Mouse (Mus musculus): ENCODE results near the gene Loxl3. TPM values are rescaled to one million over a fixed set of nuclear protein-coding genes. Genes with fewer than 3 reads are reported as not detected.
A peak's percentile ranks its signal among the peaks of the same experiment; 100 is the strongest.

Gene Loxl3
- polyA plus RNA-seq, 1 experiment: 0.63 TPM

DNA sequence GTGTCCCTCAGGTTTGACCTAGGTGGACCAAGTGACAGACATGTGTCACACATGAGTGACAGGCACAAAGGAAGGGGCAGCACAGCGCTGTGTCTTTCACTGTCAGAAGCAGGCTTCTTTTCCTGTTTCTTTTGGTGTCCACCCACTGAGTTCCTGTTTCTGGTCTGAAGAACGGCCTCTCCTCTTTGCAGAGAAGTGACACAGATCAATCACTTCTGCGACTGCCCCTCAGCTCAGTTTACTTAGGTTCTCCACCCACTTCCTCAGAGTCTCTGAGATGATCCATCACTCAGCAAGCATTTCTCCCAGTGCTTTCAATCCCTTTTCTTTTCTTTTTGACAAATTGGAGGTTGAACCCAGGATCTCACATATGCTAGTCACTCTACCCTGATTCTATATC lies 25.3 kb upstream of the Loxl3 start:
- peak overlapping the region; percentile 39 for H3K27ac ChIP-seq (replicated peaks; ENCODE audit: low read depth, low read length)
- H3K4me3 ChIP-seq (ENCODE audit: insufficient read depth, low read depth, low read length): no peak overlapping the region
- peaks cover 2% of the 10 kb centered on the region; the same call in 1 of the 2 replicates for H3K4me1 ChIP-seq (ENCODE audit: control insufficient read depth, insufficient read depth, insufficient read length, low read length)

DNA sequence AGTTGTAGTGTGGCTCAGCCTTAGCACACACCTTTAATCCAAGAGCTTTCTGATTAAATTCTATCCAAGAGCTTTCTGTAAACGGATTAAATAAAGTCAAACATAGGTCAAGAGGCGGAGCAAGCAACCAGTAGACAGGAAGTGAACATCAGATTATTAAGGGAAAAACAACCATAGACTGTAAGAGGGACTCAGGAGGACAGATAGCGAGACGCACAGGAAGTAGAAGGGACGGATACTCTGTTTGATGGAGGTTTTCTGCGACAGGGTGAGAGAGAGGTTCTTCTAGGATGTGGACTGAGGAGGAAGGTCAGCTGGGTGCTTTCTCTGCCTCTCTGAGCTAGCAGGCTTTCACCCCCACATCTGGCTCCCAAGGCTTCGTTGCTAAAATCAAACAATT lies 24.0 kb upstream of the Loxl3 start:
- Histone ChIP-seq H3K4me1 (ENCODE audit: control insufficient read depth, insufficient read depth, insufficient read length, low read length) (no peaks in the 10 kb centered on the region), H3K27ac (replicated peaks; ENCODE audit: low read depth, low read length) (0 out of 2 replicates have a peak overlapping the region, but pooled peaks have one; percentile 10), H3K4me3 (ENCODE audit: insufficient read depth, low read depth, low read length) (no peak overlapping the region)

DNA sequence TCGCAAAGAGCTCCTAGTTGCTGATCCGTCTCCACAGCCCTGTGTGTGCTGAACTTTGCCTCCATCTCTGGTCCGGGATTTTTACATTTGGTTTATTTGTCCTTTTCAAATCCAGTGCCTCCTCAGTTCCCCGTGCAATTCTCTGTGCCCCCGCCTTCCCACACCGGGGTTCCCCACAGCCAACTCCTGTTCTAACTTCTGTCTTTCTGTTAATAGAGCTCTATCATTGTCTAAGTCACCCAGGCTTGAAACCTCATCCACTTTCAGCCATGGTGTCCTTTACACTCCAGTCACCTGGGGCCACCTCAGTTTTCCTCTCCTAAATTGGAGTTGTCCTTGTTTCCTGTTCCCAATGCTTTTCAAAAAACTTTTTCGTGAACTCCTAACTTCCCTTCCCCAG lies 22.7 kb upstream of the Loxl3 start:
- Histone ChIP-seq H3K4me1 (ENCODE audit: control insufficient read depth, insufficient read depth, insufficient read length, low read length) (no peaks in the 10 kb centered on the region), H3K27ac (replicated peaks; ENCODE audit: low read depth, low read length) (no peak overlapping the region), H3K4me3 (ENCODE audit: insufficient read depth, low read depth, low read length) (no peak overlapping the region)

DNA sequence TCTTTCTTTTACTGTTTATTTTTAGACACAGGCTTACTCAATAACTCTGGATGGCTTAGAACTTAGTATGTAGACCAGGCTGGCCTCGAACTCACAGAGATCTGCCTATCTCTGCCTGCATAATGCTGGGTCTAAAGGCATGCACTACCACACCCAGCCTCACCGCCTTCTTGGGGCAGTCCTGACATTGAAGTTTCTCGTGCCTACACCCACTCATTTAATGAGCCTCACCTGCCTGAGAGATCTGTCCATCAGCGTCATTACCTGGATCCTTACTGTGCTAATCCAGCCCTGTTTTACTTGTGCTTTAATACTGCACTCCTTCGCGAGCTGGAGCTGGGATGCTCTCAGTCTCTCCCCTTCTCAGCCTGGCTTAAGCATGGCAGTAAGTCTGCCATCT lies 22.2 kb upstream of the Loxl3 start:
- no peak overlapping the region for H3K4me3 ChIP-seq (ENCODE audit: insufficient read depth, low read depth, low read length)
- no peak overlapping the region for H3K27ac ChIP-seq (replicated peaks; ENCODE audit: low read depth, low read length)
- H3K4me1 ChIP-seq (ENCODE audit: control insufficient read depth, insufficient read depth, insufficient read length, low read length): 0 out of 2 replicates have a peak, but pooled peaks cover 2% of the 10 kb centered on the region

DNA sequence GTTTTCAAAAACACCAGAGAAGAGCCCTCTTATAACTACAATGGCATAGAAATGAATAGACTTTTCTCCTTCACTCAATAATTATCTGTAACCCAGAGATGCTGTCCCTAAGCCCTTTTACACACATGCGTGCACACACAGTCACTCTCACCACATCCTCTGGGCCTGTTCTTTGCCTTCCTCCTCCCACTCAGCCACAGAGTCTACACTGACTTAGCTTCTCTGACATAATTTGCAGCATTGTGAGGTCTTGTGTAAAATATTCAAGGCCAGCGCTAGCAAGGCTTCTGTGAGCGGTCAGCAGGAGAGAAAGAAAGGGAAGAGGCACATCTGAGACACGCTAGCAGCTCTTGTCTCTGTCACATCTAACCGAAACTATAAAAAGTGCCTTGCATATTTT lies 20.5 kb upstream of the Loxl3 start:
- H3K4me3 ChIP-seq (ENCODE audit: insufficient read depth, low read depth, low read length): no peak overlapping the region
- H3K4me1 ChIP-seq (ENCODE audit: control insufficient read depth, insufficient read depth, insufficient read length, low read length): peaks cover 8% of the 10 kb centered on the region
- peak overlapping the region; percentile 54; the same call in 1 of the 2 replicates for H3K27ac ChIP-seq (replicated peaks; ENCODE audit: low read depth, low read length)

DNA sequence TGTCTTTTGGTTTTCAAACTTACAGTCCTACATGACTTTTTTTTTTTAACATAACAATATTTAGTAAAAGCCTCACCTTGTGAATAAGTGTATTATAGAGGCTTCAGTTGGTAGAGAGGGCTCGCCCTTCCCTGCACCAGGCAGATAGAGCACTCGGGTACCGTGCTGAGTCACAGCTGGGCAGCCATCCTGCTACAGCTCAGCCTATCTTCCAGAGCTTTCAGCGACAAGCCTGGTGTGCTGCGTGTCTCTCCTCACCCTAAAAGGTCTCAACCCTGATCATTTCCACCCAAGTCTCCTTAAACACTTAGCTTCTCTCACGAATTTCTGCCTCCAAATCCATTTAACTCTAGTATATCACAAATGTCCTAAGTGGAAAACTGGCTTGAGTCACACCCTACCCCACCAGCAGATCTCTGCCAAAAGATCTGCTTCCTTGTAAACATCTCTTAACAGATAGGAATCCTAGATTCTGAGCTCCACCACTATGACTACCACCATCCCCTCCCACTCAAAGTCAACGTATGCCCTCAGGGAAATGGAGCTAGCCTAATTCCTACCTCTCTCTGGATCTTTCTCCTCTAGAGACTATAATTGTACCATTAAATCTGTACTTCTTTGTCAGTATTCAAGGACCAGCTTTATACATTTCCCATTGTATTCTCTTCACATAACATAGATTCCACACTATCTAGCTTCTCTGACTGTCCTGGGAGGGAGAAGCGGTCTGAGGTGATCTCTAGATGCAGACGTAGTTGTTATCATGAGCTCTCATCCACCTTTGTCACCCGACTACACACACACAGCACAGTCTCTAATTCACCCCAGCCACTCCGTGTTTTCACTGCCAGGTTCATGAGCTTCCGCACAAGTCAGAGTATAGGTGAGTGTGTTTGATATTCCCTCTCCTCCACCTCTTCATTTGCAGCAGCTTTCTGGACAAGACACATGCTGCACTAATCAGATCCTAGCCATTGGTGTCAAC lies 19.2 kb upstream of the Loxl3 start:
- Histone ChIP-seq H3K27ac (replicated peaks; ENCODE audit: low read depth, low read length) (peak overlapping the region; percentile 34; the same call in 1 of the 2 replicates), H3K4me3 (ENCODE audit: insufficient read depth, low read depth, low read length) (no peak overlapping the region), H3K4me1 (ENCODE audit: control insufficient read depth, insufficient read depth, insufficient read length, low read length) (peaks cover 8% of the 10 kb centered on the region)

DNA sequence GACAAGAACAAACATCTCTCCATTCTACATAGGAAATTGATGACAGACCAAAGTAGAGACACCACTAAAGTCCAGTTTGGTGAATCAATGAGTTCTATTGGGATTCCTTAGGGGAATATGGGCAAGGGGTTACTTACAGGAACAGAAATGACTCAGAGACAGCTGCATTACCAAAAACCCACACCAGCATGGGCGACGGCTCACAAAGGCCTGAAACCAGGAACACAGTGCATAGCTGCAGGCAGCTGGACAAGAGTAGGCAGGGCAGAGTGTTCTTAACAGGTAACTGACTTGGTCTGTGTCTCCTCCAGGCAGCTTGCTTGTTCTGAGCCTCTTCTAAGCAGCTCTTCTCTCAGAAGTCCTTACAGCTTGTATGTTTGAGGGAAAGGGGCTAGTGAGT lies 18.2 kb upstream of the Loxl3 start:
- Histone ChIP-seq H3K27ac (replicated peaks; ENCODE audit: low read depth, low read length) (no peak overlapping the region), H3K4me1 (ENCODE audit: control insufficient read depth, insufficient read depth, insufficient read length, low read length) (peaks cover 8% of the 10 kb centered on the region), H3K4me3 (ENCODE audit: insufficient read depth, low read depth, low read length) (no peak overlapping the region)

DNA sequence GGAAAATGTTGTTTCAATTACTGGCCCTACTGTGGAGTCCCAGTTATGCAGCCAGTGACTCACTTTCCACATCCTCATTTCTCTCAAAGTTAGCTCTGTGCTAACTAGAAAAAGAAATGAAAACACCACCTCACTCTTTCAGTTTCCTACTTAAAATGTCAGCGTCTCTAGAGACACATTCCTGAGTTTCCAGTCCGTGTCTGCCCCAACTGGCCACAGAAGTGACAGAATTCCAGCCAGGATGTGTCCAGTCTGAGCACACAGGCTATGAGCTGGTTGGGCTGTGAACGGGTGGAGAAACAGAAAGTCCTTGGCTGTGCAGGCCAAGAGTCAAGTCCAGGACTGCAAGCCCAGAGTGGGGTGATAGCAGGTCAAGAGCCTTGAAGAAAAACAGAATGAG lies 16.8 kb upstream of the Loxl3 start:
- Histone ChIP-seq H3K4me3 (ENCODE audit: insufficient read depth, low read depth, low read length) (no peak overlapping the region), H3K4me1 (ENCODE audit: control insufficient read depth, insufficient read depth, insufficient read length, low read length) (peaks cover 8% of the 10 kb centered on the region), H3K27ac (replicated peaks; ENCODE audit: low read depth, low read length) (peak overlapping the region; percentile 65)

DNA sequence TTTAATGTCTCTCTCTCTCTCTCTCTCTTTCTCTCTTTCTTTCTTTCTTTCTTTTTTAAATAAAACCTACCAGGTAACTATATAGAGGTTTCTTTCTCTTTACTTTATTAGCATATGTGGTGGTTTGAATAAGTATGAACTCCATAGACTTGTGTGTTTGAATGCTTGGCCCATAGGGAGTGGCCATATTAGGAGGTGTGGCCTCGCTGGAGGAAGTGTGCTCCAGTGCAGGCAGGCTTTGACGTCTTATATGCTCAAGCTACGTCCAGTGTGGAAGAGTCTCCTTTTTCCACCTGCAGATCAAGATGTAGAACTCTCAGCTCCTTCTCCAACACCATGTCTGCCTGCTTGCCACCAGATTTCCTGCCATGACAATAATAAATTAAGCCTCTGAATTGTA lies 14.9 kb upstream of the Loxl3 start:
- Histone ChIP-seq H3K27ac (replicated peaks; ENCODE audit: low read depth, low read length) (no peak overlapping the region), H3K4me3 (ENCODE audit: insufficient read depth, low read depth, low read length) (no peak overlapping the region), H3K4me1 (ENCODE audit: control insufficient read depth, insufficient read depth, insufficient read length, low read length) (peaks cover 8% of the 10 kb centered on the region)

DNA sequence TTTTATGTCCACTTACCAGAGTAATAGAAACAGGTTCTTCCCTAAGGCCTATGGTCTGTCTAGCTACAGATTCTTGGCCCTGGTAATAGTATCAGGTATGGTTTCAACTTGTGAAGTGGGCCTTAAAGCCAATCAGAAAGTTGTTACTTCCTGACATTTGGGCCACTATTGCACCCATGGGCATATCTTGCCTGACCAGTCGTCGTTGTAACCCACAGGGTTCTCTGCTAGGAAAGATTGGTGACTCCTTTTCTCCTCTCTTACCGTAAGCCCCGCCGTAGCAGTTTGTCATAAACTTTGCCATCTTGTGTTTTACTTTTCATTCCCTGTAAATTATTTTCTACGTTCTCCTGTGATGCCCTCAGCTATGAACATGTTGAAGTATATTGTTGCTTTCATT lies 13.9 kb upstream of the Loxl3 start:
- Histone ChIP-seq H3K4me1 (ENCODE audit: control insufficient read depth, insufficient read depth, insufficient read length, low read length) (peaks cover 8% of the 10 kb centered on the region), H3K4me3 (ENCODE audit: insufficient read depth, low read depth, low read length) (no peak overlapping the region), H3K27ac (replicated peaks; ENCODE audit: low read depth, low read length) (no peak overlapping the region)

DNA sequence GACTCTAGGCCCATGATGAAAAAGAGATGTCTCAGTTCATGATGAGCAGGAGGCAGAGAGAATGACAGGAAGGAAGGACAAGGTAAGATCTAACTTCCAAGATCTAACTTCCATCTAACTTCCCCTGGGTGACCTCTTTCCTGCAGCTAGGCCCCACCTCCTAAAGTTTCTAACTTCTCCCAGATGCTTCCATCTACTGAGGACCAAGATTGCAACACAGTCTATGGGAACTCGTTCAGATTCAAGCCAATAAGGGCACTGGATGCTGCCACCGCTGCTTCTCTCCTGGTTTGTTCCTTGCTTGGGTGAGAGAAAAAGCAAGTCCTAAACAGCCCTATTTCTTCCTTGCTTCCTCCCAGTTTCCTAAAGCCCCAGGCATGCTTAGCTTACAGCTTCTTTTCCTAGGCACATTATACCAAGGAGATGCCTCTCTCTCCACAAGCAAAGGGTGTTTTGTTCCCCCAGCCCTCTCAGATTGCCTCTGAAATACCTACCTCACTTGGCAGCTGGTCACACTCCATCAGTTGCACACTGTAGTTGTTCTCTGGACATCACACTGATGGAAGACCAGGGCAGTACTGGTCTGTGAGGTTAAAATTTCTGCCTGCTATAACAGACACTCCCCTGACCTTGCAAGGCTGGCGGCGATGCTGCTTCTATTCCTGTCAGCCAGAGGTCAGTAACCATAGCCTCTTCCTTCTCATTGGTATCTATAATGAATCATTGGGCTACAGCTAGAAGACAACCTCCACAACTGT lies 13.0 kb upstream of the Loxl3 start:
- H3K4me3 ChIP-seq (ENCODE audit: insufficient read depth, low read depth, low read length): no peak overlapping the region
- peaks cover 8% of the 10 kb centered on the region for H3K4me1 ChIP-seq (ENCODE audit: control insufficient read depth, insufficient read depth, insufficient read length, low read length)
- no peak overlapping the region for H3K27ac ChIP-seq (replicated peaks; ENCODE audit: low read depth, low read length)

DNA sequence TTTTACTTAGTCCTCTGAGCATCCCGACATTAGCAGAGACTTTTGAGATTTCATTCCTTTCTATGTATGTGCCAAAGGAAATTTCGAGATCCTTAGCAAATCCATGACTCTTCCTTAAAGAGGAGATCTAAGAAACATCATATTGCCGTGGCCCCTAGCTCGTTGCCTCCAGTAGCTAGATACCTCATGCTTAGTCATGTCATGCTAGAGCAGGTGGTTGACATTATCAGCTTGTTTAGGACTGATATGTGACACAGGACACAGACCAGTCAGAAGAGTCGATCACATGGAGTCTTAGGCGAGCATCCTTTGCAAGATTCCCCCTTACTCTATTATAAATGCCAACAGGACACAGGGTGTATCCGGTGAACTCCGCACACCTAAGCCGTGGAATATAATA lies 11.0 kb upstream of the Loxl3 start:
- no peak overlapping the region for H3K4me3 ChIP-seq (ENCODE audit: insufficient read depth, low read depth, low read length)
- H3K4me1 ChIP-seq (ENCODE audit: control insufficient read depth, insufficient read depth, insufficient read length, low read length): no peaks in the 10 kb centered on the region
- no peak overlapping the region for H3K27ac ChIP-seq (replicated peaks; ENCODE audit: low read depth, low read length)

DNA sequence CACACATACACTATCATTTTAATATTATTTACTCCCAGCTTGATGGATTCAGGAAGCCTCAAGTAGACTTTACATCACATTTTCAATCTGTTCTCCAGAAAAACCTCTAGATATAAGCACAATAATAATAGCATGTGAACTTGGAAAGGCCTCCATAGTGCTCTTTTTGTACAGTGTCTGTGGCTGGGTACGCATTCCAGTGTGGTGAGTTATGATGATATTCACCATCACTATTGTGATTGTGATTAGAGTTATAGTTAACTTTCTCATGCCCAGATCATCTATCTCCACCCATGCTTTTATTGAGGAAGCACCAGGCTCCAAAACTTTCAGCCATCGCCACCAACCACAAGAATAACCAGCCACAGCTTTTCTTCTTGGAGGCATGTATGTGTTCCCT lies 10.2 kb upstream of the Loxl3 start:
- Histone ChIP-seq H3K4me3 (ENCODE audit: insufficient read depth, low read depth, low read length) (no peak overlapping the region), H3K27ac (replicated peaks; ENCODE audit: low read depth, low read length) (no peak overlapping the region), H3K4me1 (ENCODE audit: control insufficient read depth, insufficient read depth, insufficient read length, low read length) (no peaks in the 10 kb centered on the region)

DNA sequence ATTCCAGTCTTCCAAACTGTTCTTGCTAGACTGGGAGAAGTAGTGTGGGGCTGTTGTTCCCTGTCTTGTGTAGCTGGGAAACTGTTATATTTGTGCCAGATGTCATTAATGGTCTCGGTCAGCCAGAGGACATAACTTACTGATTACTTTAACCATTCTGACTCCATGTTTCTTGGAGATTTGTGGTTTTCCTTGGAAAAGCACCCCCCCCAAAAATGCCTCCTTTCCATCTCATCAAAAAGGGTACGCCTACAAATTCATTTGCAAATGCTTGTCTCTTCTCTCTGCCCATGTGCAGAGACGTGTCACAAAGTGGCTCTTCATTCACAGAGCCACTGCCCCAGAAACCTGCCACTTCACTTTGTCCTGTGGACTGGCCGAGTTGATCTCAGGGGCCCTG lies 9.6 kb upstream of the Loxl3 start:
- no peak overlapping the region for H3K4me3 ChIP-seq (ENCODE audit: insufficient read depth, low read depth, low read length)
- H3K27ac ChIP-seq (replicated peaks; ENCODE audit: low read depth, low read length): no peak overlapping the region
- no peaks in the 10 kb centered on the region for H3K4me1 ChIP-seq (ENCODE audit: control insufficient read depth, insufficient read depth, insufficient read length, low read length)

DNA sequence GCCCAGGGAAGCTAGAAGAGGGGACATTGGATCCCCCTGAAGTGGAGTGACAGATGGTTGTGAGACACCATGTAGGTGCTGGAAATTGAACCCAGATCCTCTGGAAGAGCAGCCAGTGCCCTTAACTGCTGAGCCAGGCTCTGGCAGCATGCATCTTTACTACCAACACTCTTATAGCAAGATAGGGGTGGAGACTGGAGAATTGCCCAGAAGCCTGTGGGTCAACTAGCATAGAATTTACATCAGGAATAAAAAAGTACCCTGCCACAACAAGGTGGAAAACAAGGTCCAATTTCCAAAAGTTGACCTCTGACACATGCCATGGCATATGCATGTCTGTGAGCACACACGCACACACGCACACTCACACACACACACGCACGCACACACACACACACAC lies 8.8 kb upstream of the Loxl3 start:
- Histone ChIP-seq H3K27ac (replicated peaks; ENCODE audit: low read depth, low read length) (no peak overlapping the region), H3K4me1 (ENCODE audit: control insufficient read depth, insufficient read depth, insufficient read length, low read length) (no peaks in the 10 kb centered on the region), H3K4me3 (ENCODE audit: insufficient read depth, low read depth, low read length) (no peak overlapping the region)
